Mouse (Mus musculus): ENCODE data around the gene Cryl1.

The Cryl1 gene

DNA sequence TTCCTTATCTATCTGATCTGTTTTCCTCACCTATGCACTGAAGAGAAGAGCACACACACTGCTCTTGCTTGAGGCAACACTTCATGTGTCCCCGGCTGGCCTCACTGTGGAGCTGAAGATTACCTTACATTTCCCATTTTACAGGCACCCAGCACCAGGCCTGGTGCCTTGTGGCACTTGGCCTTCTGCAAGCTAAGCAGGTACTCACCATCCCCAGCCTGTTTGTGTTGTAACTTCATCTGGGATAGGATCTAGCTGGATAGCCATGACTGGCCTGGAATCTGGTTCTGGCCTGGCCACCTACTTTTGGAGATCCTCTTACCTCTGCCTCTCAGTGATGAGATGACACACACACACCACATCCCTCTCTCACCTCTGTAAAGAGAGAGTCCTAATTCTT lies 79.5 kb downstream of the Cryl1 start:
- DNase-seq (ENCODE audit: low spot score) = no peak

DNA sequence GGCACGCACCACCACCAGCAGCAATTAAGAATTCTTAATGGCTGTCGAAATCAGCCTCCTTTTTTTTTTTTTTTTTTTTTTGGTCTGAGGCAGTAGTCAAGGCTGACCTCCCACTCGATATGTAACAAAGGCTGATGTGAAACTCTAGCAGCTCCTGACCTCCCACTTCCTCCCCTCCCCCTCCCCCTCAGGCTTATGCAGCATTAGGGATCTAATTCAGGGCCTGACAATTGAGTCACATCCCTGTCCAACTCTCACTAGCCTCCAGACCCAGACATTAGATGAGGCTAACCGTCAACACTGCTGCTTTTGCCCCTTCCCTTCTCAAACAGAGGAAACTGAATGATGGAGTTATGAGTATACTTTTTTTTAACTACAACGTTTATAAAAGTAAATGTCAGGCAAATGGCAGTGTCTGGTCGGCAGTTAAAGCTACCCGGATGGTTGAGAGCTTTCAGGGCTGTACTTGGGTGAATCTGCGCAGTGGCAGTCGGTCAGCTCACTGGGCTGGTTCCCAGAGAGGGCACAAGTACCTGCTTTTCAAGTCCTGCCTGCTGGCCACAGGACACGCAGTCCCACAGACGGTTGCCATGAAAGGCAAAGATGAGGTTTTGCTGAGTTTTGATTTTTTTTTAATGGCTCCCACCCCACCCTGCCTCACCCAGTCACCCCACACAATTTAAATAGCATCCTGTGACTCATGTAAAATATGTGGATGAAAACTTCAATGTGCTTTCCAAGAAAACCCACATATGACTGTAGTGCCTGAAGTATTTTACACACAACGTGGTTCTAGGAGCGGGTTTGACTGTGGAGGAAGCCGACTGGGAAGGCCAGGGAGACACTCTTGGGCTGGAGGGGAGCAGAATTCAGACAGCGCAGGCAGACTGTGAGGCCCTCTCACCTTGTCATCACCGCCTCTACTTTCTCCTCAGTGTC lies 81.4 kb downstream of the Cryl1 start:
- DNase-seq (ENCODE audit: low spot score) = peak; percentile 31

DNA sequence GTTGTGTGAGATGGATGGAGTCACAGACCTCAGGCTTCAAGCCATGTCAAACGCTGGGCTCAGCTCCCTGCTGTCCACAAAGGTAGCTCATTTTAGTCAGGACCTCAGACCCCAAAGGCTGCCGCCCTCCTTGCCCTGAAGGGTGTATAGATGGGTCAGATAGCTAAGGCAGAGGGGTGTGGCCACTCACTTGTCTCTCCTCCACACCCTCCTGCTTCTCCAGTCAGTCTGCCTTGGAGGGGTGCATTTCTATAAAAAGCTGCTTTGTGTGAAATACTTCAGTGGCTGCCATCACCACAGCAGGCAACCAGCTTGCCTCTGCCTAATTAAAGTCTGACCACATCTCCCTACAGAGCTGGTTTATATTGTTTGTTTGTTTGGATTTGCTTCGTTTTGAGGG lies 82.4 kb downstream of the Cryl1 start:
- no peak for DNase-seq (ENCODE audit: low spot score)

DNA sequence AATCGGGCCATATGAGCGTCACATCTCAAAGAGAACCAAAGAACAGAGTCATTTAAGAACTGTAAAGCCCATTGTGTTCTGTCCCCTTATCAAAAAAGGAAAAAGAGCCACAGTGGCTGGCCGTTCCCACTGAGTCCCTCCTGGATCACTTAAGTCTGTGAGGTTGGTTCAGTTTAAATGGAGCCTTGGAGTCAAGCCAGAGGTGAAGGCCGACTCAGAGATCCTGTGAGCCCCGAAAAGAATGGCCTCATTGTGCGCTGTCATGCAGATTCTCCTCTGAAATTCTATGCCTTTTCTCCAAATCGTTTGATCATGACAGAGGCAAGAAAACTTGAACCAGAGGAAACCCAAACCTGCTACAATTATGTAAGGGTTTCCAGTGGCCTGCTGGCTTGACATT lies 82.8 kb downstream of the Cryl1 start:
- no peak for DNase-seq (ENCODE audit: low spot score)

- DNase-seq (ENCODE audit: low spot score) = no peak
These were observed 96.6 kb downstream of the Cryl1 start for GRCm38 (mm10) chr14:57301600-57302230.

DNA sequence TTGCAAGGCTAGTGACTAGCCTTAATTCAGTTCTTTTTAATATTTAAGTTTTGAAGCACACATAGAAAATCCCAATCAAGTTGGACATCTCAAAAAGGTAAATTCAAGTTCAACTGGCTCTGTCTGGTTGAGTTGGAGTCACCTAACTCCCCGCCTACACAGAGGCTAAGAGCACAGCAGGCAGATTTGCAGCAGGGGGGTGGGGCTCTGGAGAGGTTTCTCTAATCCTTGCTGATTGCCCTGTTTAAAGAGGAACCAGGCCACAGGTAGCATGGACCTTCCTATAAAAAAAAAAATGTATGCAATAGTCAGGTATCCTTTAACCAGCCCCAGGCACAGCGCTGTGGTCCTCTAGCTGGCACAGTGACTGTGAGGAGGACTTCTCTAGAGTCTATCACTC lies 97.8 kb downstream of the Cryl1 start:
- DNase-seq (ENCODE audit: low spot score) = no peak

DNA sequence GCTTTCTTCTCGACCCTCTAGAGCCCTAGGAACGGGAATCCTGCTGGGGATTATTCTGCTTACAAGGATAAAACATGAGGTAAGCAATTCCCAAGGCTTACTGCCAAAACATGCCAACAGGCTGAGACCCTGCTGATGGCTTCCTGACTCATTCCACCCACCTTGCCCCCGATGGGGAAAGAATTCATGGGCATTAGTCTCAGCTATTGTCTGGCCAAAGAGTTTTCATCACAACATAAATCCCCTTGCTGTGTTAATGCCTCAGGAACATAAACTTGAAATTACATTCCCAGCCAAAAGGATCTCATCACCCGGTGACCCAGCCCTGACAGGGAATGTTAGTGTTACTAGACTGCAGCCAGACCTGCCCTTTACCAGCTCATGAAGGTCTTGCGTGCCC lies 100.7 kb downstream of the Cryl1 start:
- no peak for DNase-seq (ENCODE audit: low spot score)

DNA sequence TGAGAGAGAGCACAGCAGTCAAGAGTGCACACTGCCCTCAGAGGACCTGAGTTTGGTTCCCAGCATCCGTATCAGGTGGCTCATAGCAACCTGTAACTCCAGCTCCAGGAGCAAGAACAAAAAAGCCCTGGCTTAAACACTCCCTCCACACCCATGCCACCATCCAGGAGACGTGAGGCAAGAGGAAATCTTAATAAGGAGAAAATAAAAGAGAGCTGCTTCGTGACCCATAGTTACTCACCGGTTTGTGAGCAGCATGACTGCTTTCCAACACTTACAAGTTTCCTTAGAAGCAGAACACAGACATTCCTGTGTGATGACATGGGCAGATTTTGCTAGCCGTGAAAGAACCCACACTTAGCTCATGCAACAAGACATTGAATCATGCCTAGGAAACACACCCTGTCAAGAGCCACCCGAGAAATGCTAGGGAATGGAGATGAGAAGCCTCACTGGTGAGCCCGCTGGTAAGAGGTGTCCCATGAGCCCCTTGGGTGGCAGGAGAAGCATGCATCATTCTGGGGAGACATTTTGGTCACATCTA lies 106.9 kb downstream of the Cryl1 start:
- DNase-seq (ENCODE audit: low spot score) = no peak

GRCm38 (mm10) chr14:57289105-57289504 lies 109.2 kb downstream of the Cryl1 start:
- no peak for DNase-seq (ENCODE audit: low spot score)

DNA sequence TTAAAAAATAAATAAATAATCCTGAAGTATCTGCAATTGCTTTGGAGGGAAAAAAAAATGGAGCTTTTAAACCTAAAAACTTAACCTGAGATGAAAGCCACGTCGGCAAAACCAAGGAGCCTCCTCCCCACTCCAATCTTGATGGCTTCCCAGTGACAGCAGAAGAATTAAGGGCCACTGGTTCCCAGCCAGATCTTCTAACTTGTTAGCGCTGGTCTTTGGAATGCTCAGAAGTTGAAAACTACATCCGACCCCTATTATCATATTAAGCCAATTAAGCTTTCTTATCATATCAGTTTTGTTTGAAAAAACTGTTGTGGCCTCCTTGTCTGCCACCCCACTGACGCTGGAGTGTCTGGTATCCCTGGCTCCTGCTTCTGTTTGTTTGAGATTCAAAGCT lies 114.5 kb downstream of the Cryl1 start:
- no peak for DNase-seq (ENCODE audit: low spot score)

DNA sequence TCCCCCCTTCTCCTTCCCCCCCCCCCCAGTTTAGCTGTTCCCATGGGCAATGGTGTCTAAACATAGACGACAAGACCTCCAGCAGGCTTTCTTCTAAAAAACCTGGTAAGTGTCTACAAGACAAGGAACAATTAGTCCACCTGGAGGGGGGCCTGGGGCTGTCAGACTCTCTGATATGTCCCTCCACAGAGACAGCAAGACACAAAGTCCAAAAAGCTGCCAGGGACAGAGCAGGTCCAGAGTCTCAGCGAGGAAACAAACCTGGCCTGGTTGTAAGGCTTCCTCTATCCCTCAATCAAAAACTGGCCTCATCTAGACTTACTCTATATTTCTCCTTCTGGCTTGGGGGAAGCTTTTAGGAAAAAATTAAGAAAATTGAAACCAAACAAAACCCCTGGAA lies 115.7 kb downstream of the Cryl1 start:
- DNase-seq (ENCODE audit: low spot score) = no peak

DNA sequence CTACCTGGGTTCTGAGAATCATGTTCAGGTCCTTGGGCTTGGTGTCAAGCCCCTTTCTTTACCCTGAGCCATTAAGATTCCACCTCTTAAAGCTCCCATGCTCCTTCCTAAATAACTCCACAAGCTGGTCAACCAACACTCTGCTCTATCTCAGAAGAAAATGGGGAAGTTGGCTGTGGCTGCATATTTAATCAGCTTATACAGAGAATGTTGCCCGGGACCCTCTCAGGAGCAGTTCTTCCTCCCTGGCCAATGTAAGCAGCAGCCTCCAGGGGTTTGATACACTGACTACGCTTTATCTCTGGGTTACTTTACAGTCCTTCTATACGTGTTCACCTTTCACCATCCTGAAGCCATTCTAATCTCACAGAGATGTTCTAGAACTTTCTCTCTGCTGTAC lies 117.5 kb downstream of the Cryl1 start:
- DNase-seq (ENCODE audit: low spot score) = no peak

DNA sequence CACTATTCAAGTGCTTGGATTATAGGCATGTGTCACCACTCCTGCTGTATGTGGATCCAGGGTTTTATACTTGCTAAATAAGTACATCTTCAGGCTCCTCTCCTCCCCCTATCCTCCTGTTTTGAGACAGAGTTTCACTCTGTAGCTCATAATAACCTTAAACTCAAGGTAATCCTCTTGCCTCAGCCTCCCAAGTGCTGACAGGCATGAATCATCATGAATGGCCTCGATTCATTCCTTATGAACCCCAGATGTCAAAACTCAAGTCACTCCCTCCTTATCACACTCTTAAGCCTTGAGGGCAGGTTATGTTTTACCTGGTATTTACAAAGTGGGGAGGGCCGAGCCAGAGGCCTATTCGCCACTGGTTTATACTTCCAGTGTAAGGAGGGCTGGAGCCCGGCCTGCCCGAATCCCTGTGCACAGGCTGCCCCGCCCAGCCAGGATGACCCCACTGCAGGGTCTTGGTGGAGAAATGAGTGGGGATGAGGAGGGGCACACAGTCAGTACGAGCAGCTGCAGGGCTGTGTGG lies 121.8 kb downstream of the Cryl1 start:
- DNase-seq (ENCODE audit: low spot score) = no peak

GRCm38 (mm10) chr14:57272341-57272740 lies 126.0 kb downstream of the Cryl1 start:
- DNase-seq (ENCODE audit: low spot score) = no peak

- no peak for DNase-seq (ENCODE audit: low spot score)
These were observed 126.5 kb downstream of the Cryl1 start for GRCm38 (mm10) chr14:57271861-57272260.

DNA sequence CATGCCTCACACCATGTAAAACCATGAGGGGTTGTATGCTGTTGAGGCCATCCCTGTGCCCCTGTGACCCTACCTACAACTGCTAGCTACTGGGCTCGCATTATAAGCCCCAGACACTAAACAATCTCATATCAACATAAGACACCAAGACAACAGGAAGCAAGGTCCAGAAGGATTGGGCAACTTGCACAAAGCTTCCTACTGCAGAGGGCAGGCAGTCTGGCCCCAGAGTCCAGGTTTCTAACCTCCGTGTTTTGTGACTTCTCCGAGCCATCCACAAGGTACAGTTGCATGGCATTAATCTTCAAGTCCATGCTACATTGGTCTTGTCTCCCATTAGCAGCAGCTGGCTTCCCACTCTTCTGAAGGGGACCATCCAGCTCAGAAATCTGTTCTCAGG lies 129.4 kb downstream of the Cryl1 start:
- no peak for DNase-seq (ENCODE audit: low spot score)

GRCm38 (mm10) chr14:57268344-57268743 lies 130.0 kb downstream of the Cryl1 start:
- DNase-seq (ENCODE audit: low spot score) = no peak

GRCm38 (mm10) chr14:57263943-57264342 lies 134.4 kb downstream of the Cryl1 start:
- no peak for DNase-seq (ENCODE audit: low spot score)

DNA sequence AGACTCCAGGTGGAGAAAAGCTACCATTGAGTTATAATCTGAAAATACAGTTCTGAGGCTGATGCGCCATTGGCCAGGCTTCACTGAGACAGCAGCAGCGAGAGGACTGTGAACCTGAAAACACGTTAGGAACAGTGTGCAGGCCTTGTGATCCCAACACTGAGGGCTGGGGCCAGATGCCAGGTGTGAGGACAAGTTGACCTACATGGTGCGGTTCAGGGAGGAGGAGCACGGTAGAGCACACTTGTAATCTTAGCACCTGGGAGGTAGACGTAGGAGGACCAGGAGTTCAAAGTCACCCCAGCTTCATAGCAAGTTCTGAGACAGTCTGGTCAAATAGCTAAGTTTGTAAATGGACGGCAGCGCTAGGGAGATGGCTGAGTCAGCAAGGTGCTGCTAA lies 139.0 kb downstream of the Cryl1 start:
- no peak for DNase-seq (ENCODE audit: low spot score)

- DNase-seq (ENCODE audit: low spot score) = no peak
These were observed 149.7 kb downstream of the Cryl1 start for GRCm38 (mm10) chr14:57248661-57249060.

- no peak for DNase-seq (ENCODE audit: low spot score)
These were observed 151.8 kb downstream of the Cryl1 start for GRCm38 (mm10) chr14:57246575-57246974.

DNA sequence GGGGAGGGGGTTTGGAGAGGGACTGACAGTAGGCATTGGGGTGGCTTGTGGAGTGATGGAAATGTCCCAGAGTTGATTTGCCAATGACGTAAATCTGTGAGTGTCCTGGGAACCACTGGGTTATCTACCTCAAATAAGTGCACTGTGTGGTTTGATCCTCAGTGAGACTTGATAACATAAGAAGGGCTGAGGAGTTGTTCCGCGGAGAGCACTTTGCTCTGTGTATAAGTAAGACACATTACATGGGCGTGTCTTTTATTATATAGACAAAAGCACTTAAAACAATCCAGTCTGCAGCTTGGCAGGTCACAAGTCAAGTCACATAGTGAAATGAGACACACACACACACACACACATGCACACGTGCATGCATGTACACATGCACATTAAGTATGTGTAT lies 155.4 kb downstream of the Cryl1 start:
- no peak for DNase-seq (ENCODE audit: low spot score)

DNA sequence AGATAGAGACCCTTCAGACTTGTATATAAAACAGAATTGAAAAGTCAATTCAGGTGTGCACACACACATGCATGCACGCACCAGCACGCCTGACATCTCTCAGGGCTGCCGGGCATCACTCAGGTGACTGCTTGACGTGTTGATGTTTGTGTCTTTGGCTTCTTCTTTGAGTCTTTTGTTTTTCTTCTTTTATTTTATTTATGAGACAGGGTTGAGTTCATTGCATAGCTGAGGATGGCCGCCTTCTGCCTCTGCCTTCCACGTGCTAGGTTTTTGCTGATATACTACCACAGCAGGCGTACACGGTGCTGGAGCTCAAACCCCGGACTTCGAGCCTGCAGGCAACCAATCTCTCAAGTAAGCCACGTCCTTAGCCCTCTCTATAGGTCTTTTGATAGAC lies 163.1 kb downstream of the Cryl1 start:
- DNase-seq (ENCODE audit: low spot score) = no peak

Data from embryo, embryonic 10 days (tissue).